Mouse (Mus musculus) liver, adult 2 months (tissue): ENCODE data around the gene Ppid.

ENCODE experiments used
- CTCF ChIP-seq: fragments of 200-500 bp; IDR thresholded peaks from 2 replicates; pipeline ENCODE4 v1.5.1; 2011; ENCODE audit warnings: low read depth, low read length, control low read depth
- POLR2A ChIP-seq: fragments of 200-500 bp; IDR thresholded peaks from 2 replicates; pipeline ENCODE4 v1.6.1; 2011; ENCODE audit warnings: low read length, control low read depth; ENCODE audit not compliant: insufficient read depth; ENCODE audit errors: extremely low read depth

GRCm38 (mm10) chr3:79548681-79549437 lies 42.3 kb upstream of the Ppid start:
- TF ChIP-seq CTCF (no peak), POLR2A (no peak)
